Mouse (Mus musculus) embryonic facial prominence, embryonic 12.5 days (tissue): ENCODE measurements around the gene Rpl26. TPM values are rescaled to one million over a fixed set of nuclear protein-coding genes. Genes with fewer than 3 reads are reported as not detected.
A peak's percentile ranks its signal among the peaks of the same experiment; 100 is the strongest.

Experiments used
- ATAC-seq: fragments of 200-750 bp; cut with Nextera tagmentation; 2 replicates; pipeline ENCODE4 v1.8.0; 2017; ENCODE audit not compliant: insufficient number of reproducible peaks, insufficient read depth, low FRiP score, low TSS enrichment
- H3K27ac ChIP-seq: fragments of 300-500 bp; sonication (generic); 2 replicates; pipeline ENCODE4 v1.5.1; 2016; ENCODE audit warnings: mild to moderate bottlenecking
- H3K27me3 ChIP-seq: fragments of 300-500 bp; sonication (generic); 2 replicates; pipeline ENCODE4 v1.6.1; 2016; ENCODE audit warnings: mild to moderate bottlenecking, moderate library complexity
- H3K36me3 ChIP-seq: fragments of 300-500 bp; sonication (generic); 2 replicates; pipeline ENCODE4 v1.6.1; 2016; ENCODE audit warnings: mild to moderate bottlenecking
- H3K4me1 ChIP-seq: fragments of 300-500 bp; sonication (generic); 2 replicates; pipeline ENCODE4 v1.6.1; 2016
- H3K4me2 ChIP-seq: fragments of 300-500 bp; sonication (generic); replicated peaks from 2 replicates; pipeline ENCODE4 v1.6.1; 2016; ENCODE audit warnings: mild to moderate bottlenecking, moderate library complexity
- H3K4me3 ChIP-seq: fragments of 300-500 bp; sonication (generic); 2 replicates; pipeline ENCODE4 v1.5.1; 2016; ENCODE audit warnings: mild to moderate bottlenecking
- H3K9ac ChIP-seq: fragments of 300-500 bp; sonication (generic); 2 replicates; pipeline ENCODE4 v1.6.1; 2016; ENCODE audit warnings: mild to moderate bottlenecking, moderate library complexity
- H3K9me3 ChIP-seq: fragments of 300-500 bp; sonication (generic); 2 replicates; pipeline ENCODE4 v1.6.1; 2016; ENCODE audit warnings: mild to moderate bottlenecking, moderate library complexity
- WGBS: fragments of 180-500 bp; shearing (Covaris S2); methylation state at CpG from one replicate; pipeline ENCODE4 v1.1.7; 2016; 5-methylcytosine and 5-hydroxymethylcytosine counted together
- polyA plus RNA-seq: library from polyadenylated mRNA; unstranded; fragments of >200 nt; fragmentation: Nextera tagmentation; extraction: Ambion mirVana; gene quantifications from 2 replicates; pipeline ENCODE4 v1.2.1, GENCODE M21; 2016

The Rpl26 gene
- polyA plus RNA-seq, 1 experiment from 2014 or later: 915 TPM

DNA sequence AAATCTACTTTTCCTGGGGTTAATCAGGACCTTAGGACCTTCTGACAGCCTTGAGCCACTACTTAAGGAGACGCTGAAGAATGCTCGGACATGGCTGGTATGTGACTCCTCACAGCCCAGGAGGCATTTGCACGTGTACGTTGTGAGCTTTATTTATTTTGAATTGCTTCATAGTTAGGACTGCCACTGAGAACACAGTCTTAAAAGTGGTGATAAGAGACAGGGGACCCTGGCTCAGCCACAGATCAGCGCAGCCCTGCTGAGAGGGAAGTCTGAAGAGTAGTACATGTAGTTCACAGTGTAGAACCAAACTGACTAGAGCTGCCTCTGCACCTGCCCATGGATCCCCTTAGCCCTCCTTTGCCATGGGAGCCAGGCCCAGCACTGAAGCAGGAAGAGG lies 9.6 kb upstream of the Rpl26 start:
- ATAC-seq: no peak
- 83% methylated on average over 5 of the region's 5 CpGs for WGBS
- Histone ChIP-seq H3K9ac (no peak overlapping the region), H3K27ac (no peak overlapping the region), H3K27me3 (no peaks in the 10 kb centered on the region), H3K4me1 (no peaks in the 10 kb centered on the region), H3K4me3 (no peak overlapping the region), H3K36me3 (no peaks in the 10 kb centered on the region), H3K9me3 (no peaks in the 10 kb centered on the region), H3K4me2 (no peak overlapping the region)

DNA sequence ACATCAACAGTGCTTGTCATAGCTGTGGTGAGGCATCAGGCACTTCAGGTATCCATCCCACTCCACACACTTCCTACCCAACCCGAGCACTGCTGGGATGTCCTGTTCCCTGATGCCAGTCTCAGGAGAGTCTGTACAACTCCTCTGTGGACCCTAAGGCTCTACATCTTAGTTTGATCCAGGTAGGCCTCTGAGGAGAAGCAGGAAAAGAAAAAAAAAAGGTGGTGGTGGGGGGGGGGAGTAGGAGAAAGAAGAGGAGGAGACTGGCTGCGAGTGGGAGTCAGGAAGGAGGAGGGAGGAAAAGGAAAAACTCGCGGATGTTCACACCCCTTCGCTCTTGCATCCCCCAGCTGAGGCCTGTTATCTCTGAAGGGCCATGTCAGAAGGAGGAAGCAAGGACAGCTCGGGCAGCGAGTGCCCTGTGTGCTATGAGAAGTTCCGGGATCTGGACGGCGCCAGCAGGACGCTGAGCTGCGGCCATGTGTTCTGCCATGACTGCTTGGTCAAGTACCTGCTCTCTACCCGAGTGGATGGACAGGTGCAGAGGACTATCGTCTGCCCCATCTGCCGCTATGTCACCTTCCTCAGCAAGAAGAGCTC lies 9.1 kb upstream of the Rpl26 start:
- Histone ChIP-seq H3K27me3 (no peaks in the 10 kb centered on the region), H3K36me3 (no peaks in the 10 kb centered on the region), H3K4me1 (no peaks in the 10 kb centered on the region), H3K9ac (no peak overlapping the region), H3K27ac (no peak overlapping the region), H3K9me3 (no peaks in the 10 kb centered on the region), H3K4me3 (no peak overlapping the region), H3K4me2 (no peak overlapping the region)
- no peak for ATAC-seq
- WGBS: 70% methylated on average over 15 of the region's 15 CpGs

DNA sequence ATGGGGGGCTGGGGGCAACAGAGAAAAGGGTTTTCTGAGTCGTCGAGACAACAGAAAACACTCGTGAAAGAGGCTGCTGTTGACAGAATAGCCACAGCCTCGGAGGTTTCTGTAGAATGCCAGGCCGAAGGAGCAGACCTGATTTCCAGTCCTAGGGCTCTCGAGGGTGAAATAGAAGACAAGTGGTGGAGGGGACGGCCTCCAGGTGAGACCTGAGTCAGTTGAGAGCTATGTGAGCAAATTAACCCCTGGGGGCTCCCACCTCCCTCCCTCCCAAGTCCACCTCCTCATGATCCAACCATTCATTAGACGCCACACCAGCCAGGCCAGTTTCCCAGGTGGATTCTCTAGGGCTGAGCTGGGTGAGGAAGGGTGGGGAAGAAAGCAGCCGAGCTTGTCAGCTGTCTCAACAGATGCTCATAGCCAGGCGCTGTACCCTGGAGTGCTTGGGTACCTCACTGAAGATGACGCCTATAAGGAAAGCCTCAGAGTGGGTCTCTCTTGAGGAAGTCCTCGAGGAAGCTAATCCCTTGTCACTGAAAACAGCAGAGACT lies 7.4 kb upstream of the Rpl26 start:
- Histone ChIP-seq H3K4me1 (no peaks in the 10 kb centered on the region), H3K4me3 (no peak overlapping the region), H3K27me3 (no peaks in the 10 kb centered on the region), H3K36me3 (no peaks in the 10 kb centered on the region), H3K9ac (no peak overlapping the region), H3K27ac (no peak overlapping the region), H3K9me3 (no peaks in the 10 kb centered on the region), H3K4me2 (no peak overlapping the region)
- ATAC-seq: no peak; the same call in 1 of the 2 replicates
- WGBS: 64% methylated on average over 12 of the region's 12 CpGs

DNA sequence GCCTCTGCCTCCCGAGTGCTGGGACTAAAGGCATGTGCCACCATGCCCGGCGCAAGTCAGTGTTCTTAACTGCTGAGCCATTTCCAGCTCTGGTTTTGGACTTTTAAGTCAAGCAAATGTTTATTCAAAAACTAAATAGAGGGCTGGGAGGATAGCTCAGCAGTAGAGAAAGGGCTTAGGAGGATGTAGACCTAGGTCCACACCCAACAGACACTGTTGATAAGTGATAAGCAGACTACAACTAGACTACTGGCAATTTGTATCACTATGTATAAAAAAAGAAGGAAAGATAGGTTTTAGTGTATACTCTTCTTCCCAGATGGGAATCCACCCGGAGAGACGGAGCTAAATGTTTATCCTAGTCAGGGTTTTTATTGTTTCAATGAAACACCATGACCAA lies 5.1 kb upstream of the Rpl26 start:
- Histone ChIP-seq H3K27me3 (0 out of 2 replicates have a peak, but pooled peaks cover 2% of the 10 kb centered on the region), H3K4me1 (0 out of 2 replicates have a peak, but pooled peaks cover 4% of the 10 kb centered on the region), H3K4me2 (no peak overlapping the region), H3K9ac (no peak overlapping the region), H3K27ac (no peak overlapping the region), H3K36me3 (no peaks in the 10 kb centered on the region), H3K4me3 (no peak overlapping the region), H3K9me3 (no peaks in the 10 kb centered on the region)
- WGBS: 93% methylated on average over 5 of the region's 5 CpGs
- no peak for ATAC-seq

DNA sequence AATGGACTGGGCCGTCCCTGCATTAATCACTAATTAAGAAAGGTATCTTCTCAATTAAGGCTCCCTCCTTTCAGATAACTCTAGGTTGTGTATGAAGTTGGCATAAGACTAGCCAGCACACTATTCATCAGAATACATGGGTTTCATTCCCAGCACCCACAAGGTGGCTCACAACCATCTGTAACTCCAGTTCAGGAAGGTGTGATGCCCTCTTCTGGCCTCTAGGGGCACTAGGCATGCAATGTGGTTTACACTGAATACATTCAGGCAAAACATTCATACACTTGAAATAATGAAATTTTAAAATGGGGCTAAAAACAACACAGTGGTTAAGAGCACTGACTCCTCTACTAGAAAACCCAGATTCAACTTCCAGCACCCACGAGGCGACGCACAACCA lies 4.3 kb upstream of the Rpl26 start:
- Histone ChIP-seq H3K9ac (no peak overlapping the region), H3K36me3 (no peaks in the 10 kb centered on the region), H3K27ac (no peak overlapping the region), H3K9me3 (no peaks in the 10 kb centered on the region), H3K4me2 (no peak overlapping the region), H3K4me1 (0 out of 2 replicates have a peak, but pooled peaks cover 4% of the 10 kb centered on the region), H3K27me3 (0 out of 2 replicates have a peak, but pooled peaks cover 2% of the 10 kb centered on the region), H3K4me3 (no peak overlapping the region)
- ATAC-seq: no peak
- 40% methylated on average over 4 of the region's 4 CpGs for WGBS

DNA sequence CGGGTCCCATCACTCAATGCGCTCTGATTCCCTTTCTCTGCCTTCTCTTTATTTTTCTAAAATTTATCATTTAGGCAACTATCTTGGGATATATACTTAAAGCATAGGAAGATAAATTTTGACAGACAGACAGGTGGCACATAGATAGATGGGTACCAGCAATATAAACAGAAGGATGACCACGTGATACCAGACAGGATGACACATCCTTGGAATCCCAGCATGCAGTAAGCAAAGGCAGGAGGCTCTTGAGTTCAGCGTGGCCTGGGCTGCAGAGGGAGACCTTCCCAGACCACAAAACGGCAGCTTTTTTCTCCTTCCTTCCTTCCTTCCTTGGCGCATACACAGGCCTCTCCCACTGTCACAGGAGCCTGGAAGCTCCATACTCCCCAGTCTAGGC lies 3.5 kb upstream of the Rpl26 start:
- no peak for ATAC-seq
- no peaks in the 10 kb centered on the region for H3K9me3 ChIP-seq
- no peak overlapping the region for H3K9ac ChIP-seq
- H3K4me1 ChIP-seq: peaks cover 9% of the 10 kb centered on the region
- no peak overlapping the region for H3K27ac ChIP-seq
- H3K4me2 ChIP-seq: no peak overlapping the region
- H3K36me3 ChIP-seq: peaks cover 1% of the 10 kb centered on the region
- WGBS: 79% methylated on average over 6 of the region's 6 CpGs
- H3K27me3 ChIP-seq: 0 out of 2 replicates have a peak, but pooled peaks cover 2% of the 10 kb centered on the region
- no peak overlapping the region for H3K4me3 ChIP-seq

DNA sequence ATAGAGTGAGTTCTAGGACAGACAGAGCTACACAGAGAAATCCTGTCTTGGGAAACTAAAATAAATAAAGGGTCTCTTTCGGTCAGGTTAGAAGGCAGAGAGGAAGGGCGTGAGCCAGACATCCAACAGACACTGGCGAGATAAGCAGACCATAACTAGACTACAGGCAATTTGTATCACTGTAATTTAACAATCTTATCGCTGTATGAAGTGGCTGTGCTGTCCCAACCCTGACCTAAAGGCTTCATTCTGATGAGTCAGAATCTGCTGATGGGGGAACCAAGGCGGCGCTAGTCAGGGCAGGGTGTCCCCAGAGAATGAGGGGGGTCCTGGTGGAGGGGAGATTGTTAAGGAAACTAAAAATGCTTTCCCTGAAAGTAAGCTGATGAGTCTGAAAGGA lies 2.6 kb upstream of the Rpl26 start:
- no peak for ATAC-seq
- Histone ChIP-seq H3K36me3 (peaks cover 11% of the 10 kb centered on the region), H3K4me3 (no peak overlapping the region), H3K27me3 (0 out of 2 replicates have a peak, but pooled peaks cover 2% of the 10 kb centered on the region), H3K27ac (no peak overlapping the region), H3K9ac (no peak overlapping the region), H3K4me2 (no peak overlapping the region), H3K4me1 (peaks cover 10% of the 10 kb centered on the region), H3K9me3 (no peaks in the 10 kb centered on the region)
- WGBS: 89% methylated on average over 6 of the region's 6 CpGs

DNA sequence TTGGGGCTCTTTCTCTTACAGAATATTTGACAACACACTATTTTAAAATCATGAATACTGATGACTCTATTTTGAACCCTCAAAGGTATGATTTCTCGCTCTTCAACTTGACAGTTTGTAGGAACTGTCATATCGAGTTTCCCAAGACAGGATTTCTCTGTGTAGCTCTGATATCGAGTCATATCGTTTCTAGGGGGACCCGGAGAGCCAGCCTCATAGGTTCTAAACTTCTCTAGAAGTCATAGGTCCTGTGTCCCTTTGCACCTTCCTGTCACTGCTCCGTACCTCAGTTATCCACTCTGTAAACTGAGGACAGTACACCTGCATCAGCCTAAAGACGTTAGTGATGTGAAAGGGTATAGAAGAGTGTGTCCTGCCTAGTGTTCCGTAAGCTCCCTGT lies 1.6 kb upstream of the Rpl26 start:
- H3K4me1 ChIP-seq: peaks cover 10% of the 10 kb centered on the region
- no peak overlapping the region for H3K27ac ChIP-seq
- no peak overlapping the region for H3K9ac ChIP-seq
- WGBS: 85% methylated on average over 8 of the region's 8 CpGs
- no peak overlapping the region for H3K4me3 ChIP-seq
- H3K9me3 ChIP-seq: no peaks in the 10 kb centered on the region
- H3K4me2 ChIP-seq: no peak overlapping the region
- no peak for ATAC-seq
- 0 out of 2 replicates have a peak, but pooled peaks cover 2% of the 10 kb centered on the region for H3K27me3 ChIP-seq
- peaks cover 21% of the 10 kb centered on the region for H3K36me3 ChIP-seq

DNA sequence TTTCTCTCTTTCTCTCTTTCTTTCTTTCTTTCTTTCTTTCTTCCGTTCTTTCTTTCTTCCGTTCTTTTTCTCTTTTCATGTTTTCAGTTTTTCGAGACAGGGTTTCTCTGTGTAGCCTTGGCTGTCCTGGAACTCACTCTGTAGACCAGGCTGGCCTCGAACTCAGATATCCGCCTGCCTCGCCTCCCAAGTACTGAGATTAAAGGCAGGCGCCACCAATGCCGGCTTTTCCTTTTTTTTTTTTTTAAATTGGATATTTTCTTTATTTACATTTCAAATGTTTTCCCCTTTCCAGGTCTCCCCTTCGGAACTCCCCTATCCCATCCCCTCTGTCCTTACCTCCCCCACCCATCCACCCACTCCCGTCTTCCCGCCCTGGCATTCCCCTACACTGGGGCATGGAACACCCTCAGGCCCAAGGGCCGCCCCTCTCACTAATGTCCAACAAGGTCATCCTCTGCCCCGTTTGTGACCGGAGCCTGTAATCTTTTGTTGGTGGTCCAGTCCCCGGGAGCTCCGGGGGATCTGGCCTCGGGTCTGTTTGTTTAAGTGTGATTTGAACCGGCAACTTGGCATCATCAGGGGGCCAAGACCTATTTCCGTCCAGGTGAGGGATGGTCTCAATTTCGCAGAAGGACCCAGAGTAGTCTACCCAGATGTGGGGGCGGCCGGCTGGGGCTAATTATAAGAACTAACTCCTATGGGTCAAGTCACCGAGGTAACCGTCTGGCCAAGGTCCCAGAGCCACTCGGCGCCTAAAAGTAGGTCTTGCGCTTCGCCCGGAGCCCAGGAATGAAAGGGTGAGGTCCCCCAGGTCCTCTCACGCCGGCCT lies 648 bp upstream of the Rpl26 start:
- H3K4me2 ChIP-seq: peak overlapping the region; percentile 61
- H3K9me3 ChIP-seq: no peaks in the 10 kb centered on the region
- H3K9ac ChIP-seq: peak overlapping the region; percentile 45
- H3K4me1 ChIP-seq: peaks cover 10% of the 10 kb centered on the region
- no peak; the same call in 1 of the 2 replicates for ATAC-seq
- H3K4me3 ChIP-seq: peak overlapping the region; percentile 91
- 0 out of 2 replicates have a peak overlapping the region, but pooled peaks have one; percentile 95 for H3K27ac ChIP-seq
- 0 out of 2 replicates have a peak, but pooled peaks cover 2% of the 10 kb centered on the region for H3K27me3 ChIP-seq
- H3K36me3 ChIP-seq: peaks cover 30% of the 10 kb centered on the region
- 23% methylated on average over 31 of the region's 31 CpGs for WGBS

DNA sequence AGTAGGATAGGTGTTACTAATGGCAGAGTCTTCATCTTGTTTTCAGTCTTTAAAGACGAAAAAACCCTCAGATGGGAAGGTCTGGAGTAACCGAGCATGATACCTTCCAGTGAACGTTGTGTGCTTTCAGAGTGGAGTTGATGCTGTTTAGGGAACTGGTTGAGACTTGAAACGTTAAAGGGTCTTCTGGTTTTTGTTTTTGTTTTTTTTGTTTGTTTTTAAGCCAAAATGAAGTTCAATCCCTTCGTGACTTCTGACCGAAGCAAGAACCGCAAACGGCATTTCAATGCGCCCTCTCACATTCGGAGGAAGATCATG lies 623 bp downstream of the Rpl26 start:
- no peak for ATAC-seq

DNA sequence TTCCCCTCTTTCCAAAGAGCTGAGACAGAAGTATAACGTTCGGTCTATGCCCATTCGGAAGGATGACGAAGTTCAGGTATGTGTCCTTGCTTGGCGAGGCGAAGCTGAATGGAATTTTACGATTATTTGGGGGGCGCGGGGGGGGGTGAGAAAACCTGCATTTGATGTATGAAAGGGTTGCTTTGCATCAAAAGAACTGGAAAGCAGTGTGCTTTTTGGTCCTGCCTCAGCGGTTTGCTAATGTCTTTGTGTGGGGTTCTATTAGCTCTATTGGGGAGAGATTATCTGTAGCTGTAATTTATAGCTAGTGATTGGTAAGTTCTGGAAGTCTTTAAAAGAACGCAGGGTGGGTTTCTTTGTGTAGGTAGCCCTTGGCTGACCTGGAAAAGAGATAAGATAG lies 984 bp downstream of the Rpl26 start:
- peak overlapping the region; percentile 59 for H3K4me2 ChIP-seq
- peak overlapping the region; percentile 91 for H3K4me3 ChIP-seq
- peak overlapping the region; percentile 88 for H3K9ac ChIP-seq
- peaks cover 41% of the 10 kb centered on the region for H3K36me3 ChIP-seq
- ATAC-seq: no peak
- WGBS: 5% methylated on average over 11 of the region's 11 CpGs
- no peak overlapping the region; the same call in 1 of the 2 replicates for H3K27ac ChIP-seq
- H3K4me1 ChIP-seq: peaks cover 10% of the 10 kb centered on the region
- no peaks in the 10 kb centered on the region for H3K9me3 ChIP-seq
- H3K27me3 ChIP-seq: 0 out of 2 replicates have a peak, but pooled peaks cover 2% of the 10 kb centered on the region

More for the DNA sequence above, 623 bp downstream of the Rpl26 start:
- Histone ChIP-seq H3K4me2 (peak overlapping the region; percentile 59), H3K9ac (peak overlapping the region; percentile 88), H3K36me3 (peaks cover 41% of the 10 kb centered on the region), H3K4me1 (peaks cover 10% of the 10 kb centered on the region), H3K27ac (peak overlapping the region; percentile 95), H3K9me3 (no peaks in the 10 kb centered on the region), H3K4me3 (peak overlapping the region; percentile 91), H3K27me3 (0 out of 2 replicates have a peak, but pooled peaks cover 2% of the 10 kb centered on the region)
- under 1% methylated on average over 10 of the region's 10 CpGs for WGBS
